In genomic region chr17:25272326-25272725, GRCm38 (mm10) we compare ENCODE assay signal across 8 mouse cellular contexts. TPM values are rescaled to one million over a fixed set of nuclear protein-coding genes. Genes with fewer than 3 reads are reported as not detected.
DNase-seq lines count a peak whose midpoint lies in the region; ATAC-seq and TF ChIP-seq lines count a peak whose summit lies in the region.

No protein-coding gene starts in this region.

- DNase-seq in heart, adult 2 months = no peak
- DNase-seq in heart, postnatal 14 days = no peak
- peak; percentile 52 for DNase-seq in NIH3T3 (ENCODE audit: low read depth)
- DNase-seq in limb, embryonic 14.5 days (ENCODE audit: low spot score) = no peak
- no peak for DNase-seq in frontal cortex, postnatal 10 days (ENCODE audit: low spot score in 2 of 2)
- DNase-seq in testis, postnatal 14 days (ENCODE audit: low spot score) = no peak

- no peak for TF ChIP-seq EP300 in heart, adult 2 months (IDR thresholded peaks at IDR 0.05; ENCODE audit: insufficient read depth, low read depth, low read length)

- WGBS in heart, adult 2 months = under 1% methylated on average over 10 of the region's 10 CpGs
- WGBS in heart, embryonic 16.5 days = 0% methylated on average over 10 of the region's 10 CpGs
- 1% methylated on average over 10 of the region's 10 CpGs for WGBS in limb, embryonic 14.5 days
- under 1% methylated on average over 10 of the region's 10 CpGs for WGBS in midbrain, embryonic 16.5 days

- peaks cover 6% of the 10 kb centered on the region for H3K79me2 ChIP-seq in heart, adult 2 months (replicated peaks; ENCODE audit: control insufficient read depth, insufficient read depth, low read length)

- H3K4me2 ChIP-seq in heart, embryonic 16.5 days (ENCODE audit: low read depth, low read length) = peak overlapping the region; percentile 82
- peak overlapping the region; percentile 98 for H3K4me2 ChIP-seq in limb, embryonic 14.5 days (replicated peaks; ENCODE audit: low read depth, low read length, severe bottlenecking)
- H3K4me2 ChIP-seq in midbrain, embryonic 16.5 days (ENCODE audit: low read length) = peak overlapping the region; percentile 96

- H3K9ac ChIP-seq in heart, adult 2 months (ENCODE audit: low read depth, low read length) = peak overlapping the region; percentile 86
- H3K9ac ChIP-seq in heart, embryonic 16.5 days (ENCODE audit: low read length) = peak overlapping the region; percentile 99
- peak overlapping the region; percentile 100 for H3K9ac ChIP-seq in limb, embryonic 14.5 days (ENCODE audit: low read depth, low read length, severe bottlenecking)
- peak overlapping the region; percentile 98 for H3K9ac ChIP-seq in midbrain, embryonic 16.5 days (ENCODE audit: low read depth, low read length)

- H3K27ac ChIP-seq in heart, adult 2 months = peak overlapping the region; percentile 100
- peak overlapping the region; percentile 94 for H3K27ac ChIP-seq in heart, embryonic 16.5 days (ENCODE audit: low read length)
- H3K27ac ChIP-seq in limb, embryonic 14.5 days (replicated peaks; ENCODE audit: low read depth, low read length) = peak overlapping the region; percentile 99; the same call in 1 of the 2 replicates
- peak overlapping the region; percentile 100; the same call in 1 of the 2 replicates for H3K27ac ChIP-seq in midbrain, embryonic 16.5 days (ENCODE audit: low read length)

- intact Hi-C loops in heart, adult 2 months (cut with DNase I) = loop anchor here (2.0 to 5.0 kb wide), 5 partner anchors 88 to 335 kb away; partner anchors contain the start of genes BC003965, Clcn7, Cramp1l and Ift140
- intact Hi-C loops in heart, postnatal 14 days (cut with DNase I) = loop anchor here (5.0 to 10.0 kb wide), 3 partner anchors 85 to 338 kb away; partner anchors contain the start of genes Mapk8ip3 and Unkl

- H3K36me3 ChIP-seq in heart, adult 2 months (ENCODE audit: control insufficient read depth, insufficient read depth, low read length) = no peaks in the 10 kb centered on the region; the same call in 1 of the 2 replicates
- H3K36me3 ChIP-seq in heart, embryonic 16.5 days (ENCODE audit: control insufficient read depth, insufficient read depth) = peaks cover 17% of the 10 kb centered on the region
- H3K36me3 ChIP-seq in limb, embryonic 14.5 days (ENCODE audit: control insufficient read depth, insufficient read depth, low read length) = peaks cover 39% of the 10 kb centered on the region
- peaks cover 7% of the 10 kb centered on the region; the same call in 1 of the 2 replicates for H3K36me3 ChIP-seq in midbrain, embryonic 16.5 days (ENCODE audit: control insufficient read depth, insufficient read depth, low read length)

- TF ChIP-seq POLR2A in heart, adult 2 months (IDR thresholded peaks at IDR 0.05; ENCODE audit: insufficient read depth, low read depth, low read length) = no peak
- no peak for TF ChIP-seq POLR2A in limb, embryonic 14.5 days (IDR thresholded peaks at IDR 0.05; ENCODE audit: borderline replicate concordance, extremely low read depth, insufficient read depth, insufficient read length)

- peak overlapping the region; percentile 88 for H3K4me3 ChIP-seq in heart, adult 2 months
- H3K4me3 ChIP-seq in heart, embryonic 16.5 days (ENCODE audit: low read length) = peak overlapping the region; percentile 93
- peak overlapping the region; percentile 99 for H3K4me3 ChIP-seq in limb, embryonic 14.5 days (replicated peaks; ENCODE audit: low read length)
- H3K4me3 ChIP-seq in midbrain, embryonic 16.5 days (ENCODE audit: low read depth, low read length) = peak overlapping the region; percentile 81

- no peaks in the 10 kb centered on the region for H3K27me3 ChIP-seq in heart, adult 2 months (ENCODE audit: control insufficient read depth, insufficient read depth, low read length)
- H3K27me3 ChIP-seq in heart, embryonic 16.5 days (ENCODE audit: control insufficient read depth, insufficient read depth, low read length) = no peaks in the 10 kb centered on the region
- no peaks in the 10 kb centered on the region for H3K27me3 ChIP-seq in limb, embryonic 14.5 days (ENCODE audit: control insufficient read depth, insufficient read depth, low read length)
- H3K27me3 ChIP-seq in midbrain, embryonic 16.5 days (ENCODE audit: control insufficient read depth, insufficient read depth, low read depth, low read length) = no peaks in the 10 kb centered on the region

- peaks cover 20% of the 10 kb centered on the region for H3K4me1 ChIP-seq in heart, adult 2 months (ENCODE audit: control insufficient read depth, insufficient read depth, low read length)
- peaks cover 29% of the 10 kb centered on the region for H3K4me1 ChIP-seq in heart, embryonic 16.5 days (ENCODE audit: control insufficient read depth, insufficient read depth, low read length)
- H3K4me1 ChIP-seq in limb, embryonic 14.5 days (ENCODE audit: control insufficient read depth, insufficient read depth, low read length) = peaks cover 18% of the 10 kb centered on the region
- H3K4me1 ChIP-seq in midbrain, embryonic 16.5 days (ENCODE audit: control insufficient read depth, insufficient read depth, low read length) = peaks cover 26% of the 10 kb centered on the region

- TF ChIP-seq CTCF in heart, adult 2 months (IDR thresholded peaks at IDR 0.05) = no peak

- no peaks in the 10 kb centered on the region for H3K9me3 ChIP-seq in heart, embryonic 16.5 days (replicated peaks; ENCODE audit: control insufficient read depth, low read length)
- no peaks in the 10 kb centered on the region for H3K9me3 ChIP-seq in limb, embryonic 14.5 days (ENCODE audit: control insufficient read depth, low read length)
- no peaks in the 10 kb centered on the region for H3K9me3 ChIP-seq in midbrain, embryonic 16.5 days (replicated peaks; ENCODE audit: control insufficient read depth, low read length, poor library complexity, severe bottlenecking)

- no peak for ATAC-seq in heart, embryonic 16.5 days (replicated peaks; ENCODE audit: extremely low read depth, insufficient read depth, low FRiP score)
- ATAC-seq in limb, embryonic 14.5 days (ENCODE audit: low FRiP score, low read depth) = no peak
- ATAC-seq in midbrain, embryonic 16.5 days = no peak

RNA-seq across cellular contexts. Expression of gene Ube2i, which starts 2.1 kb away (rescaled TPM):
- total RNA-seq in heart, adult 2 months (2021) = 10 to 100 TPM; 88.3 to 90.3 TPM
- 69.7 and 94.6 TPM in 2 replicates for polyA plus RNA-seq in heart, adult 2 months (2012; rRNA removed)
- 100 to 1,000 TPM; 119 to 121 TPM for total RNA-seq in heart, postnatal 14 days (2021)
- 345 and 358 TPM in 2 replicates for polyA plus RNA-seq in heart, embryonic 16.5 days (2015; fragmentation: Nextera tagmentation; extraction: Ambion mirVana)
- 434 and 540 TPM in 2 replicates for polyA plus RNA-seq in limb, embryonic 14.5 days (2012; rRNA removed)
- polyA plus RNA-seq in limb, embryonic 14.5 days (2014; fragmentation: Nextera tagmentation; extraction: Ambion mirVana) = 533 and 582 TPM in 2 replicates
- 489 and 542 TPM in 2 replicates for polyA plus RNA-seq in midbrain, embryonic 16.5 days (2015; fragmentation: Nextera tagmentation; extraction: Ambion mirVana)

RNA-seq across cellular contexts. Expression of gene Baiap3, which starts 16.2 kb away (rescaled TPM):
- total RNA-seq in heart, adult 2 months (2021) = under 1 TPM; 0.32 to 0.39 TPM
- 0.79 and 1.5 TPM in 2 replicates for polyA plus RNA-seq in heart, adult 2 months (2012; rRNA removed)
- total RNA-seq in heart, postnatal 14 days (2021) = under 1 TPM; 0.17 to 0.63 TPM
- 1.4 and 2.5 TPM in 2 replicates for polyA plus RNA-seq in heart, embryonic 16.5 days (2015; fragmentation: Nextera tagmentation; extraction: Ambion mirVana)
- 1.5 and 1.9 TPM in 2 replicates for polyA plus RNA-seq in limb, embryonic 14.5 days (2012; rRNA removed)
- 0.89 and 1.5 TPM in 2 replicates for polyA plus RNA-seq in limb, embryonic 14.5 days (2014; fragmentation: Nextera tagmentation; extraction: Ambion mirVana)
- 30.2 and 38.1 TPM in 2 replicates for polyA plus RNA-seq in midbrain, embryonic 16.5 days (2015; fragmentation: Nextera tagmentation; extraction: Ambion mirVana)

RNA-seq across cellular contexts. Expression of gene Prss34, which starts 25.9 kb away (rescaled TPM):
- total RNA-seq in heart, adult 2 months (2021) = under 1 TPM; 0.21 to 0.36 TPM
- 0.14 and 0.35 TPM in 2 replicates for polyA plus RNA-seq in heart, adult 2 months (2012; rRNA removed)
- total RNA-seq in heart, postnatal 14 days (2021) = under 1 TPM; 0.53 to 0.54 TPM
- 0.80 and 0.84 TPM in 2 replicates for polyA plus RNA-seq in heart, embryonic 16.5 days (2015; fragmentation: Nextera tagmentation; extraction: Ambion mirVana)
- 6.0 and 8.5 TPM in 2 replicates for polyA plus RNA-seq in limb, embryonic 14.5 days (2012; rRNA removed)
- 6.7 and 10.6 TPM in 2 replicates for polyA plus RNA-seq in limb, embryonic 14.5 days (2014; fragmentation: Nextera tagmentation; extraction: Ambion mirVana)
- not detected in 2 replicates for polyA plus RNA-seq in midbrain, embryonic 16.5 days (2015; fragmentation: Nextera tagmentation; extraction: Ambion mirVana)

RNA-seq across cellular contexts. Expression of gene Tsr3, which starts 32.4 kb away (rescaled TPM):
- 1 to 10 TPM; 6.9 to 8.2 TPM for total RNA-seq in heart, adult 2 months (2021)
- 7.1 TPM in 2 replicates for polyA plus RNA-seq in heart, adult 2 months (2012; rRNA removed)
- 10 to 100 TPM in 1 of 2 experiments, 1 to 10 TPM in 1; 9.3 to 10.2 TPM for total RNA-seq in heart, postnatal 14 days (2021)
- 26.9 and 31.0 TPM in 2 replicates for polyA plus RNA-seq in heart, embryonic 16.5 days (2015; fragmentation: Nextera tagmentation; extraction: Ambion mirVana)
- 40.6 and 43.7 TPM in 2 replicates for polyA plus RNA-seq in limb, embryonic 14.5 days (2012; rRNA removed)
- polyA plus RNA-seq in limb, embryonic 14.5 days (2014; fragmentation: Nextera tagmentation; extraction: Ambion mirVana) = 46.3 and 47.9 TPM in 2 replicates
- 57.4 and 61.2 TPM in 2 replicates for polyA plus RNA-seq in midbrain, embryonic 16.5 days (2015; fragmentation: Nextera tagmentation; extraction: Ambion mirVana)

RNA-seq across cellular contexts. Expression of gene Gnptg, which starts 32.4 kb away (rescaled TPM):
- 10 to 100 TPM; 13.6 to 16.1 TPM for total RNA-seq in heart, adult 2 months (2021)
- polyA plus RNA-seq in heart, adult 2 months (2012; rRNA removed) = 18.0 and 19.5 TPM in 2 replicates
- total RNA-seq in heart, postnatal 14 days (2021) = 10 to 100 TPM; 13.1 to 14.3 TPM
- polyA plus RNA-seq in heart, embryonic 16.5 days (2015; fragmentation: Nextera tagmentation; extraction: Ambion mirVana) = 23.8 and 25.7 TPM in 2 replicates
- polyA plus RNA-seq in limb, embryonic 14.5 days (2012; rRNA removed) = 29.4 and 34.7 TPM in 2 replicates
- 30.9 and 33.4 TPM in 2 replicates for polyA plus RNA-seq in limb, embryonic 14.5 days (2014; fragmentation: Nextera tagmentation; extraction: Ambion mirVana)
- 99.8 and 114 TPM in 2 replicates for polyA plus RNA-seq in midbrain, embryonic 16.5 days (2015; fragmentation: Nextera tagmentation; extraction: Ambion mirVana)
